Mouse (Mus musculus) lung, embryonic 16.5 days (tissue): Measurements from ENCODE around the gene Ttyh1. TPM values are rescaled to one million over a fixed set of nuclear protein-coding genes. Genes with fewer than 3 reads are reported as not detected.

ENCODE experiments used
- ATAC-seq: fragments of 200-750 bp; cut with Nextera tagmentation; 2 replicates; pipeline ENCODE4 v1.8.0; 2017; ENCODE audit warnings: low read depth, mild to moderate bottlenecking, moderate library complexity
- H3K27ac ChIP-seq: fragments of 300-500 bp; sonication (generic); 2 replicates; pipeline ENCODE4 v1.5.1; 2014; ENCODE audit warnings: mild to moderate bottlenecking, control low read depth, low read length
- H3K27me3 ChIP-seq: fragments of 300-500 bp; sonication (generic); 2 replicates; pipeline ENCODE4 v1.6.1; 2014; ENCODE audit warnings: low read depth, low read length, mixed read lengths; ENCODE audit not compliant: control insufficient read depth, insufficient read depth
- H3K36me3 ChIP-seq: fragments of 300-500 bp; sonication (generic); 2 replicates; pipeline ENCODE4 v1.6.1; 2014; ENCODE audit warnings: low read length; ENCODE audit not compliant: control insufficient read depth, insufficient read depth
- H3K4me1 ChIP-seq: fragments of 300-500 bp; sonication (generic); replicated peaks from 2 replicates; pipeline ENCODE4 v1.6.1; 2014; ENCODE audit warnings: low read length, mixed read lengths; ENCODE audit not compliant: control insufficient read depth, insufficient read depth
- H3K4me2 ChIP-seq: fragments of 300-500 bp; sonication (generic); 2 replicates; pipeline ENCODE4 v1.6.1; 2014; ENCODE audit warnings: low read depth, low read length, control low read depth
- H3K4me3 ChIP-seq: fragments of 300-500 bp; sonication (generic); 2 replicates; pipeline ENCODE4 v1.5.1; 2014; ENCODE audit warnings: mild to moderate bottlenecking, low read length, control low read depth
- H3K9ac ChIP-seq: fragments of 300-500 bp; sonication (generic); 2 replicates; pipeline ENCODE4 v1.6.1; 2014; ENCODE audit warnings: low read length, control low read depth
- H3K9me3 ChIP-seq: fragments of 300-500 bp; sonication (generic); 2 replicates; pipeline ENCODE4 v1.6.1; 2016; ENCODE audit warnings: low read length; ENCODE audit not compliant: control insufficient read depth
- WGBS: fragments of 180-500 bp; shearing (Covaris S2); extraction: QIAGEN DNeasy Blood & Tissue Kit; methylation state at CpG from one replicate; pipeline ENCODE4 v1.1.7; 2014; 5-methylcytosine and 5-hydroxymethylcytosine counted together
- polyA plus RNA-seq: library from polyadenylated mRNA; unstranded; fragments of >200 nt; fragmentation: Nextera tagmentation; extraction: Ambion mirVana; gene quantifications from 2 replicates; pipeline ENCODE4 v1.2.1, GENCODE M21; 2015

Gene Ttyh1
- 2.1 and 2.9 TPM in 2 replicates for polyA plus RNA-seq

- peak within 1 kb of the TSS; percentile 77 for H3K4me2 ChIP-seq
- peak within 1 kb of the TSS; percentile 65 for H3K9ac ChIP-seq
- WGBS = 2% methylated on average over 33 of the region's 37 CpGs
- H3K4me1 ChIP-seq = peaks cover 4% of the 10 kb centered on the region; the same call in 1 of the 2 replicates
- H3K27ac ChIP-seq = no peak within 1 kb of the TSS
- H3K27me3 ChIP-seq = peaks cover 16% of the 10 kb centered on the region
- H3K9me3 ChIP-seq = no peaks in the 10 kb centered on the region
- no peaks in the 10 kb centered on the region for H3K36me3 ChIP-seq
- H3K4me3 ChIP-seq = peak within 1 kb of the TSS; percentile 51
- peak; percentile 68; the same call in 1 of the 2 replicates for ATAC-seq
These were observed at the start of gene Ttyh1 for GRCm38 (mm10) chr7:4119344-4119902. Gene Ttyh1, plus strand, starts transcription at chr7:4119408.

- Histone ChIP-seq H3K4me2 (no peak overlapping the region), H3K27ac (no peak overlapping the region), H3K27me3 (no peaks in the 10 kb centered on the region), H3K36me3 (no peaks in the 10 kb centered on the region), H3K4me1 (no peaks in the 10 kb centered on the region), H3K9me3 (no peaks in the 10 kb centered on the region), H3K4me3 (no peak overlapping the region), H3K9ac (no peak overlapping the region)
- WGBS = 80% methylated on average over 6 of the region's 6 CpGs
- ATAC-seq = no peak
These were observed 48.1 kb upstream of the Ttyh1 start for GRCm38 (mm10) chr7:4071066-4071465.

GRCm38 (mm10) chr7:4073144-4073543 lies 46.1 kb upstream of the Ttyh1 start:
- Histone ChIP-seq H3K4me1 (no peaks in the 10 kb centered on the region), H3K36me3 (no peaks in the 10 kb centered on the region), H3K4me3 (no peak overlapping the region), H3K9me3 (no peaks in the 10 kb centered on the region), H3K27me3 (no peaks in the 10 kb centered on the region), H3K4me2 (no peak overlapping the region), H3K9ac (no peak overlapping the region), H3K27ac (no peak overlapping the region)
- 61% methylated on average over 3 of the region's 3 CpGs for WGBS
- ATAC-seq = no peak

- ATAC-seq = no peak
- 75% methylated on average over 7 of the region's 7 CpGs for WGBS
These were observed 39.7 kb upstream of the Ttyh1 start for GRCm38 (mm10) chr7:4079511-4079910.

GRCm38 (mm10) chr7:4080552-4080951 lies 38.7 kb upstream of the Ttyh1 start:
- Histone ChIP-seq H3K9ac (no peak overlapping the region), H3K4me2 (no peak overlapping the region), H3K36me3 (no peaks in the 10 kb centered on the region), H3K27me3 (no peaks in the 10 kb centered on the region), H3K9me3 (no peaks in the 10 kb centered on the region), H3K4me1 (no peaks in the 10 kb centered on the region), H3K27ac (no peak overlapping the region), H3K4me3 (no peak overlapping the region)
- WGBS = 81% methylated on average over 4 of the region's 4 CpGs
- ATAC-seq = no peak

More at GRCm38 (mm10) chr7:4079511-4079910, 39.7 kb upstream of the Ttyh1 start:
- Histone ChIP-seq H3K4me2 (no peak overlapping the region), H3K27ac (no peak overlapping the region), H3K4me1 (no peaks in the 10 kb centered on the region), H3K36me3 (no peaks in the 10 kb centered on the region), H3K9me3 (no peaks in the 10 kb centered on the region), H3K27me3 (no peaks in the 10 kb centered on the region), H3K4me3 (no peak overlapping the region), H3K9ac (no peak overlapping the region)

- H3K4me3 ChIP-seq = no peak overlapping the region
- no peak overlapping the region for H3K27ac ChIP-seq
- H3K4me1 ChIP-seq = no peaks in the 10 kb centered on the region
- H3K36me3 ChIP-seq = no peaks in the 10 kb centered on the region
- H3K27me3 ChIP-seq = no peaks in the 10 kb centered on the region
- no peak for ATAC-seq
- no peaks in the 10 kb centered on the region for H3K9me3 ChIP-seq
- no peak overlapping the region for H3K4me2 ChIP-seq
- no peak overlapping the region for H3K9ac ChIP-seq
These were observed 37.5 kb upstream of the Ttyh1 start for GRCm38 (mm10) chr7:4081706-4082105.

- H3K4me3 ChIP-seq = no peak overlapping the region
- no peaks in the 10 kb centered on the region for H3K27me3 ChIP-seq
- 0 out of 2 replicates have a peak, but pooled peaks have one; percentile 41 for ATAC-seq
- WGBS = 3% methylated on average over 2 of the region's 2 CpGs
- H3K36me3 ChIP-seq = no peaks in the 10 kb centered on the region
- no peak overlapping the region for H3K9ac ChIP-seq
- H3K9me3 ChIP-seq = no peaks in the 10 kb centered on the region
- H3K27ac ChIP-seq = no peak overlapping the region
- no peaks in the 10 kb centered on the region for H3K4me1 ChIP-seq
- H3K4me2 ChIP-seq = no peak overlapping the region
These were observed 36.4 kb upstream of the Ttyh1 start for GRCm38 (mm10) chr7:4082804-4083203.

- Histone ChIP-seq H3K9ac (no peak overlapping the region), H3K4me1 (no peaks in the 10 kb centered on the region), H3K36me3 (no peaks in the 10 kb centered on the region), H3K4me3 (no peak overlapping the region), H3K9me3 (no peaks in the 10 kb centered on the region), H3K27ac (no peak overlapping the region), H3K4me2 (no peak overlapping the region), H3K27me3 (no peaks in the 10 kb centered on the region)
- 56% methylated on average over 6 of the region's 6 CpGs for WGBS
- ATAC-seq = no peak
These were observed 35.0 kb upstream of the Ttyh1 start for GRCm38 (mm10) chr7:4084161-4084560.

- Histone ChIP-seq H3K9me3 (no peaks in the 10 kb centered on the region), H3K4me3 (no peak overlapping the region), H3K9ac (no peak overlapping the region), H3K27ac (no peak overlapping the region), H3K27me3 (no peaks in the 10 kb centered on the region), H3K36me3 (no peaks in the 10 kb centered on the region), H3K4me2 (no peak overlapping the region), H3K4me1 (no peaks in the 10 kb centered on the region)
- no peak for ATAC-seq
These were observed 33.6 kb upstream of the Ttyh1 start for GRCm38 (mm10) chr7:4085562-4085961.
